Mouse (Mus musculus) B cell, adult 2 months (primary cell): ENCODE data around the gene Ttll5.

Source experiments
- DNase-seq, 2 experiments: peaks; one replicate each; pipeline ENCODE4 v3.0.0; 2022

The Ttll5 gene

DNA sequence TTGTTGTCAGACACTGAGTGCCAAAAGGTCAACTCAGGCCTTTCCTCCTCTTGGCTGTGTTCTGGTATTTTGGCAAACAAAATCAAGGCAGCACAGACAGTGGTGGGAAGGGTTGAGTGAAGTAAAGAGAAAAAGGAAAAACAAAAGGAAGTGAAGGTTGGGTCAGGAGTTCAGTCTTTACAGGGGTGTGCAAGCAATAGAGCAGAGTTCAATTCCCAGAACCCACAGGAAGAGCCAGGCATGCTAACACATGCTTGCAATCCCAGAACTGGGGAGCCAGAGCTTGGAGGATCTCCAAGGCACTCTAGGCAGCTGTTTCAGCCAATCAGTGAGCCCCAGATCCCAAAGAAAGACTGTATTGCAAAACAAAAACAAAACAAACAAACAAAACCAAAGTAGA, 240.3 kb downstream of the Ttll5 start:
- no peak for DNase-seq

DNA sequence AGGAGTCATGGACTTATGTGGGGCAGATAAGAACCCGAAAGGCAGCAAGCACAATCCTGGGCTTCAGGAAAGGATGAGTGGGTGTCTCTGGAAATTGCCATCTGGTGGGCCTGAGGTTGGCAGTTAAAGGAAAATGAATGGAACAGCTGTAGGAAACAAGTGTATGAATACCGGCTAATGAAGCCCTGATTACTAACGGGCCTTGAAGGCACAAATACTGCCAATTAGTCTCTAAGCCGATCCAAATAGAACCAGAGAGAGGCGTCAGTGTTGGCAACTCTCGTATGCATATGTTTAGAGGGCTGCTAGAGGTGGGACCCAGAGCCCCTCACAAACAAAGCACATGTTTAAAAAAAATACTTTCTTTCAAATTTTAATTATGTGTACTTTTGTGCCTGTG, 247.0 kb downstream of the Ttll5 start:
- DNase-seq: no peak

- no peak for DNase-seq
Observed at GRCm38 (mm10) chr12:86074681-86075080, 250.2 kb downstream of the Ttll5 start.

GRCm38 (mm10) chr12:86075358-86075757, 250.9 kb downstream of the Ttll5 start:
- DNase-seq: no peak

GRCm38 (mm10) chr12:86076321-86076901, 252.0 kb downstream of the Ttll5 start:
- no peak for DNase-seq

- DNase-seq: no peak
Observed at GRCm38 (mm10) chr12:86077322-86077721, 252.9 kb downstream of the Ttll5 start.

DNA sequence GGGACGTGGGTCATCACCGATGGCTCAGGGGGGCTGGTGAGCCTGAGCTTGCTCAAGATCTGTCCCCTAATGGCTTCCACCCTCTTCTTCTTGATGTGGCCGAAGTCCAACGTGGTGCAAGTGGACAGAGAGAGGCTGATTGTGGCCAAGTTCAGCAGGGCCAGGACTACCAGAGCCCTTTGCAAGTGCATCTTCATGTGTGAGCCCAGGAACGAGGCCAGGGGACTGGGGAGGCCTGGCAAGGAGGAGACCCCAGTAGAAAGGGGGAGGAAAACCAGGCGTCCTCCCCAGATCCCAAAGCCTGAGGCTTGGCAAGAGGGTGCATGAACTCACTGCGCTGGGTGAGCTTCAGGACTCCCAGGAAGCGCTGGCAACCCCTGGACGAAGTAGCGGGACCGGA, 253.3 kb downstream of the Ttll5 start:
- DNase-seq: no peak

DNA sequence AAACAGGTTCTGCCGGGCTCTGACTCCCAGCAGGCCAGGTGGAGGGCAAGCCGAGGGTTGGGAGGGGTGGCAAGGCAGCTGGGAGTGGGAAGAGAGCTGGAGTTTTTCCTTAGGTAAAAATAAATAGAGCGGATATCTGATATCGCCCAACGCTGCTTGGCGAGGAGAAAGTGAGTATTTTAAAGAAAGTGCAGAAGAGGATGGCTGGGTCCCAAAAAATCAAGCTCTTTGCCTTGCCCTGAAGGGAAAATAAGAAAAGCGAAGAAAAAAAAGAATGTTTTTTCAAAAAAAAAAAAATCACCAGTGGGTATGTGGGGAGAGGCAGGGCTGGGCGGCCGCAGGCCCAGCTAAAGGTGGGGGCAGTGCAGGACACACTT, 253.7 kb downstream of the Ttll5 start:
- DNase-seq: no peak

- peak in 1 of 2 experiments; percentile 53 for DNase-seq
Observed at GRCm38 (mm10) chr12:86078553-86079201, 254.2 kb downstream of the Ttll5 start, which contains the start of gene Tgfb3. Tgfb3 (minus strand) TSS chr12:86079041.

DNA sequence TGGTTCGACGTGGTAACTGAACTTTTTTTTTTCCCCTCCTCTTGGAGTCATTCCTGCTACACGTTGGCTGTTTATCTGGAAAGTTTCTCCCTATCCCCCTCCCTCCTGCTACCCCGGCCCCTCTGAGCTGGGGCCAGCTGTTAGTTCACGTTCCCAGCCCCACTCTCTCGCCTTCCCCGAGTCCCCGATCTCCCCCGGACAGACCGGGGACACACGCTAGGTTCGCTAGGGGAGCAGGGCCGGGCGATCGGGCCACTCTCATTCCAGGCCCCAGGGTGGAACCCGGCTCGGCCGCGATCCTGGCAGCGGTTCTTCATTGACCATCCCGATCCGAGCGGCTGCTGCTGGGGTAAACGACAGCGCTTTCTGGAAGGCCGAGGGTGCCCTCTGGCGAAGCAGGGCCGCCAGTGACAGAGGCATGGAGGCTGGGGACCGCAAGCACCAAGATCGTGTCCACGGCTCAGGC, 254.8 kb downstream of the Ttll5 start:
- peak; percentile 92 for DNase-seq

- DNase-seq: peak; percentile 41 to 52
Observed at GRCm38 (mm10) chr12:86082481-86083012, 258.1 kb downstream of the Ttll5 start, which contains the start of gene Ift43. Ift43 (plus strand) TSS chr12:86082541.

- no peak for DNase-seq
Observed at GRCm38 (mm10) chr12:86085873-86086272, 261.4 kb downstream of the Ttll5 start.

GRCm38 (mm10) chr12:86086550-86086949, 262.1 kb downstream of the Ttll5 start:
- no peak for DNase-seq

GRCm38 (mm10) chr12:86088042-86088441, 263.6 kb downstream of the Ttll5 start:
- no peak for DNase-seq

GRCm38 (mm10) chr12:86090764-86091163, 266.3 kb downstream of the Ttll5 start:
- DNase-seq: no peak

DNA sequence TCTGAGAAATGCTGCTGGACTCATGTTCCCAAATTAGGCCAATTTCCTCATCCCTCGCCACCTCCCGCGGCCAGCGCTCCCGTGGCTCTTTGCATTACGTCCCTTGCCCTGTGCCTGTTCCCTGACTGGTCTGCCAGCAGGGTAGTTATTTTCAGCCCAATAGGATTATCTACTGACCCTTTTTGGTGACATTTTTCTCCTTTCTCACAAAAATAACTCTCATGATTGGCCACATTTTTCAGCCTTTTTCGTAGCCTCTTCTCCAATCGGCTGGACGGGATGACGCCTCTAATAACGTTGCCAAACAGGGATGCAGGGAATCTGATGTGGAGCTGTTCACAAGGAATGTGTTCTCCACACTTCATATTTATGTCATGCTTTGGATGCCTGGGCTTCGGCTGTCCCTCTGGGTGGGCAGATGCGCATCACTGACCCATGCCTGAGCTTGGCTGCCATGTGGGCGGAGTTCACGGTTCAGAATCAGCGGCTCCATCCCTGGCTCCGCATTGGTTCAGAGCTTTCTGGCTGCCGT, 267.2 kb downstream of the Ttll5 start:
- no peak for DNase-seq

DNA sequence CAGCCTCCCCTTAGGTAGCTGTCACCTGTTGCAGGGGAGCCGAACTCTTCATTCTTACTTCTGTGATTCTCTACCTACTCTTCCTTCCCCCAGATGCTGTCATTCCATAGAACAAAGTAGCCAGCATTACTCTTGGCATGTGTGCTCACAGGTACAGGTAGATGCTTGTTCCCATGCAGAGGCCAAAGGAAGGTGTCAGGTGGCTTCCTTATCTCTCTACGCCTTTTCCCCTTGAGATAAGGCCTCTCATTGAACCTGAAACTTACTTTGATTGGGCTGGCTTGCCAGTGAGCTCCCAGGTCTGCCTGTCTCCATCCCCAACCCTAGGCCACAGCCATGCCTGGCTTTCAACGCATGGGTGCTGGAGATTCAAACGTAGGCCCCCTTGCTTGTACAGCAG, 269.6 kb downstream of the Ttll5 start:
- no peak for DNase-seq

GRCm38 (mm10) chr12:86095806-86096205, 271.3 kb downstream of the Ttll5 start:
- no peak for DNase-seq

DNA sequence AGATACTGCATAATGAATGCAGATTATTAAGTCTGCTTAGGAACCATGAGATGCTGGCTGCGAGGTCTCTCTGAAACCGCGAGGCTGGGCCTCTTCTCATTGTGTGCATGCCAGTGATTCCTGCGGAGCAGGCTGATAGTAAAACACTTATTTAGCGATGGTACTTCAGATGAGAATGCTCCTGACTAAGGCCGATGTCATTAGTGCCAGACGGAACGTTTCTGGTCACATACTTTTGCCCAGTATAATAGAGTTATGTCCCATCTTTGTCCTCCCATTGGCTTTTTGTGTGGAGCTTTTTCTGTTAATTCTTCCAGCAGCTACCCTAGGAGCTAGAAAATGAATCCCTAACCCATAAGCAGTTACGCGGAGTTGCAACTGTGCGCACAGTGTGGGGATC, 273.3 kb downstream of the Ttll5 start:
- DNase-seq: no peak

- no peak for DNase-seq
Observed at GRCm38 (mm10) chr12:86100711-86101110, 276.3 kb downstream of the Ttll5 start.

DNA sequence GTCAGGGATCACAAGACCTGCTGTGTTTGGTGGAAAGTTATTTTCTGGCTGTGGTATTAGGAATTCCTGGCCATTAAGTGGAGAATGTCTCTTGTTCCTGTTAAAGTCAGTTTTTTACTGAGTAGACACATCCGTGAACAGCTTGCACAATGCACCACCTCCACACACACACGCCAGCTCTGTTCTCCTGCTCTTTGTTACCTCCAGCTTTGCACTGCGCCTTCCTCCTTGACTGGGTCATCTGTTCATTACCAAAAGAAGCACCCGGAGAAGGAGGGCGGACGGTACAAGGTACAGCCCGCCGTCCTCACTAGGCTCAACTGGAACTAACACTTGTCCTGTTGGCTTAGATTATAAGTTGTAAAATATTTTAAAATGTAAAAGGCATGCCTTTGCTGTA, 278.2 kb downstream of the Ttll5 start:
- no peak for DNase-seq

GRCm38 (mm10) chr12:86103391-86103790, 278.9 kb downstream of the Ttll5 start:
- DNase-seq: no peak

- DNase-seq: no peak
Observed at GRCm38 (mm10) chr12:86103852-86104251, 279.4 kb downstream of the Ttll5 start.

- no peak for DNase-seq
Observed at GRCm38 (mm10) chr12:86104297-86104696, 279.8 kb downstream of the Ttll5 start.
